Mouse (Mus musculus): ENCODE data around the gene Tbl1xr1.

Gene Tbl1xr1

DNA sequence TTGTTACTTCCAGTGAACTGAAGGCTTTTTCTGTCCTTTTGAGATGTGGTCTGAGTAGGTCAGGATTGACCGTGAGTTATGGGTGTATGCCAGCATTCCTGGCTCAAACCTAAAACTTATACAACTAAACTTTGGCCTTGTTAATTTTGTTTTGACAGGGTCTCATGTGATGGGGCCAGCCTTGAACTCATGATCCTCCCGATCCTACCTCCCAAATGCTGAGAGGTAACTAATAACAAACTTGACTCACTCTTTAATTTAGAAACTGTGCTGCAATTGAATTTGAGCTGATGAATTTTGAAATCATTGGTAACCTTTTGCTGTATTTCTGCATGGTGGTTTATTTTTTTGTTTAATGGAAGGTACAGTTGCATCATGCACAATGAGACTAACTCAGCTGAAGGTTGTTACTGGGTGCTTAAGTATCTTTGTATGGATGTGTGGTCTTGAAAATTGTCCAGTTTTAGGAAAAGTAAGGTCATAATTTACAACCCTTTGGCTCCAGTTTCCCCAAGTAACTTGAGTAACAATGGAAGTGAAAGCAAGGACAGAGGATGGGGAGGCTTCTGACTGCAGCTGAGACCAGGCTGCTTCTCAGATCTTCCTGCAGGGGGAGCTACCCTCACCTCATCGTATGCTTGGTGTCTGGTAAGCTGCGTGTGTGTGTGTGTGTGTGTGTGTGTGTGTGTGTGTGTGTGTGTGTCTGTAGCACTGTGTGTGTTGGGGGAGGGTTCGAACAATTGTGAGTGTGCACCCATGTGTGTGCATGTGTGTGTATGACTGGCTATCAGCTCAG lies 66.6 kb downstream of the Tbl1xr1 start:
- no peak for DNase-seq (ENCODE audit: low spot score)

DNA sequence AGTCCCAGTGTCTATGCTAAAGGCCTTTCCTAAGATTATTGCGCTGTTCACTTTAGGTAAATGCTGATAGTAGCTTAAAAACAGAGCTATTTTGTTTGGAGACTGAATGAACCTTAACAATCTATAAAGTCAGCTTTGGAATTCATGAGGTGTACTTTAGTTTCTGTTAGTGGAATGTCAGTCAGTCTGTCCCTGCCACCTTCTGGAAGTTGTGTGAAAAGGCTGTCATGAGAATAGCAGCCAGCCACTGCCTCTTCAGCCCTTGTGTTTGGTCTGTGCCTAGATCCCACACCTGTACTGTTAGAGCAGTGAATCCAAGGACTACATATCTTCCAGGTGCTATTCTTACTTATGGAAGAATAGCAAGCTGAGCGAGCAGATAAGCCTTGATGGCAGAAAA lies 67.8 kb downstream of the Tbl1xr1 start:
- peak; percentile 13 for DNase-seq (ENCODE audit: low spot score)

DNA sequence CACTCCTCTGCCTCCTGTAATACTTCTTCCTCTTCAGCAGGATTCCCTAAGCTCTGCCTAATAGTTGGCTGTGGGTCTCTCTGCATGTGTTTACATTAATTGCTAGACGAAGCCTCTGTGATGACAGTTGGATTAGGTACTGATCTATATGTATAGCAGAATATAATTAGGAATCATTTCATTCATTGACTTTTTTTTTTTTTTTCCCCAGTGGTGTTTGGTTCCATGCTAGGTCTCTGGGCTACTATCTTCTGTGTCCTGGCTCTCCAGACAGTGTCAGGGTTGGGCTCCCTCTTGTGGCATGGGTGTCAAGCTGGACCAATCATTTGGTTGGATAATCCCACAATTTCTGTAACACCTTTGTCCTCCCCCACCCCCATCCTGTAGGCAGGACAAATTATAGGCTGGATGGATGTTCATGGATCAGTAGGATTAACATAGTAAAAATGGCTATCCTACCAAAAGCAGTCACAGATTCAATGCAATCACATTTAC lies 71.0 kb downstream of the Tbl1xr1 start:
- DNase-seq (ENCODE audit: low spot score) = no peak

DNA sequence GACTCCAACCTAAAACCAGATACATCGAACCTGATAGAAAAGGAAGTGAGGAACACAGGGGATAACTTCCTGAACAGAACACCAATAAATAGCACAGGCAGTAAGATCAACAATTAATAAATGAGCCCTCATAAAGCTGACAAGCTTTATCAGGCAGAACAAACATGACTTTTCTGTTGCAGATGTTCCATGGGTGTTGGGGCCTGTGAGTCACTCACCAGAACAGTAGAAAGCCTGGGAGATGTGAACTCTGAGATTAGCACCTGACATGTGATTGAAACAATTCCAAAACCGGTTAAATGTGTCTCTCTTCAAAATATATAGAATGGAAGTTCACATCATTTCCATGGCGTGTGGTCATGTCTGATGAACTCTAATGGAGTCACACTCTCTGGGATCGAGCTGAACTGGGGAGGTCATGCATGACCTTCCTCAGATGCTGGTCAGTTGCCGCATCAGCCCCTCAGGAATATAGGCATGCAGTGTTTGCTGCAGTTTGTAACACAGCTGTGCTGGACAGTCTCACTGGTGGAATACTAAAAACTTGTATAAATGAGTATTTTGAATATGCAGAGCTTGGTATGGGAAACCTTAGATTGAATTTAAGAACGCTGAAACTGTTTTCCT lies 72.0 kb downstream of the Tbl1xr1 start:
- no peak for DNase-seq (ENCODE audit: low spot score)

DNA sequence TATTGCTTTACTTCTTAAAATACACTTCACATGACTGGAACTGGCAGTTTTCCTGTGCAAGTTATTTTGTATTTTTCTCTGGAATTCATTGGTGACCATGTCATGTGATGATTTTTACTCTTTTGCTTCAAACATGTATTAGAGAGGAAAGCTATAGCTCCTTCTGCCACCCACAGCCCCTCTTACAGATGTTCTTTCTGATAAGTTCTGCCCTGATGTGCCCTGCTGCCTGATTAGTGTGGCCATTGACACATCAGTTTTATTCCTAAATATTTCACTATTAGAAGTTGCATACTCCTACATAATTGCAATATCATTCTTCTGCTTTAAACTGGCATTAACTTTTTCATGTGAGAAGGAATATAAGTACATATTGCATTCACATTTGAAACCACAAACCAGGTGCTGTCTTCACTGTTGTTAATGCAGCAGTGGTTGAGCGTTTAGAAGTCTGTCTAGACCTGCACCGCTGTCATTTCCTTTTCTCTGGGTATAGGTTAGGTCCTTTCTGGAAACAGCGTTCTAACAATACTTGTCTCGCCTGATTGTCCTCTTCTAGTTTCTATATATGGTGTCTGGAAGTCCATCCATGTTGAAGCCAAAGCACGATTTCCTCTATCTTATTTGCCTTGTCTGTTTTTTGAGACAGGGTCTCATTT lies 74.5 kb downstream of the Tbl1xr1 start:
- DNase-seq (ENCODE audit: low spot score) = no peak

DNA sequence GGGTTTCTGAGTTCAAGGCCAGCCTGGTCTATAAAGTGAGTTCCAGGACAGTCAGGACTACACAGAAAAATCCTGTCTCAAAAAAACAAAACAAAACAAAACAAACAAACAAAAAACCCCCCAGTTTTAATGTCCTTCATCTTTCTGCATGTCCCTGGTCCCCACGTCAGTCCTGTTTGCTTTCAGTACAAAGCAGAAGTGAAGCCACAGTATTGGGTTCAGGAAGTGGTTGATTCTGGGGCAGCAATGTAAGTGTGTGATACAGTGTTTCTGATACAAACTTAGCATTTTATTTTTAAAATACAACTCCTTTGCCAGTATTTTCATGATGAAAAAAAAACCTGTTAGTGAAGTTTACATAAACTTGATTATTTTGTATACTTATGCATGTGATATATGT lies 76.3 kb downstream of the Tbl1xr1 start:
- no peak for DNase-seq (ENCODE audit: low spot score)

DNA sequence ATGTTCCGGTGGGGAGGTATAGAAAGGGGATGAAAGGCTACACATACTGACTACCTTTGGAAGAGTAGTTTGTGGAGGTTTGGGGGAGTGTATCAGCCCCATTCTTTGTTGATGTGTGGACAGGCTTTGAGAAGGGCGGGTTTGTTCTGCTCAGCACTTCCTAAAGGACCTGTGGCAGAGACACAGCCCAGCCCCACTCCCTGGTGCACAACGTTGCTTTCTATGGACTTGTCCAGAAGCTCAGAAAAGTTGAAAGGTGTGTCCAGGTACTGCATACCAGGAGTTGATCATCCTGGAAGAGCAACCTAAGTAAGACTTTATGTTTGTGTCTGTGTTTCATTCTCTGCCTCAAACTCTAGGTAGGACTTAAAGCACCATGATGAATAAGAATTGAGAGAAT lies 78.1 kb downstream of the Tbl1xr1 start:
- DNase-seq (ENCODE audit: low spot score) = no peak

DNA sequence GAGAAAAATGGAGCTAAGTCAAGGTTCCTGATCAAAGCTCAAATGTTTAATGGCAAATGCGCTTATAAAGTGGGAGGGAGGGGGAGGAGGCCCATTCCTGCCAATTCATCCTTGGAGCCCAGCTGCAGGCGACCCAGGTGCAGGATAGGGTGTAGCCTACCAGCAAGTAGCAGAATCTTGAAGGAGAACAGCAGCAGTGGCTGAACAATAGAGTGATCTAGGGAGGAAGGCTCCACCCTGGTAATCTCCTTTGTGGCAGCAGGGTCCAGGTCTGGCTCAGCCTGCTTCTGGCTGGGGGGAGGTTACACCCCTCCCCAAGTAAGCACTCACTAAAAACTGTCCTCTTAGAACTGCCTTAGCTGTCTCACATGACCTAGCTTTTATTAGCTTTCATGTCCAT lies 79.9 kb downstream of the Tbl1xr1 start:
- DNase-seq (ENCODE audit: low spot score) = no peak

DNA sequence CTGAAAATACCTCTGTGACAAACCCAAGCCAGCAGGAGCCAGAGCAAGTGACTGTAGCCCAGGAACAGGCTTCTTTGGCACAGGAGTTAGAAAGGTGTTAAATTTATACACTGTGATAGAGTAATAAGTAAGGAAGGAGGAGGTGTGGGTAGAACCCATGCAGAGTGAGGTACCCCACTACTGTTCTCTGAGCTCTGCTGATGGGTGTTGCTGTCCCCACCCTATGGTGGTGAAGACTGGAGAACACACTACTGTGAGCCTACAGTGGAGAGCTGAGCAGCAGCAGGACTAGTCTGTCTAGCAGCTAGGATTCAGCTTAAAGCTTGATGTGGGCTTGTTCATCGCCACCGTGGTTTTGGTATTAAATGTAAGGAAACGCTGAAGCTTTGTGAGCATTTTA lies 86.5 kb downstream of the Tbl1xr1 start:
- DNase-seq (ENCODE audit: low spot score) = no peak

DNA sequence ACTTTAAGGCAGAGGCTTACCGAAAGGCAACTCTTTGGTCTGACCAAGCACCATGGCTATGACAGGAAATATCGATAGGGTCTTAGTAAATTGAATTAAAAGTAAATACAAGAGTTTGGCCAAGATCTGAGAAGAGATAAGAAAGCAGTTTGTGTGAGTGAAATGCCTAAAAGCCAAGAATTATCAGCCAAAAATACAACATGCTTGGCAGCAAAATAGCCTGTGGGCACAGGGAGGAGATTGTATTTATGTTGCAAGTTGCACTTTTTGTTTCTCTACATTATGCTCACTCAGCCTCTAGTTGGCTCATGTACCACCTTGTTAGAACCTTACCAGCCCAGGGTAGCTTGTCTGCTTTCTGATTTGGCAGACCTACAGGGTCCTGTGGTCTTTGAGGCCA lies 91.4 kb downstream of the Tbl1xr1 start:
- DNase-seq (ENCODE audit: low spot score) = no peak

DNA sequence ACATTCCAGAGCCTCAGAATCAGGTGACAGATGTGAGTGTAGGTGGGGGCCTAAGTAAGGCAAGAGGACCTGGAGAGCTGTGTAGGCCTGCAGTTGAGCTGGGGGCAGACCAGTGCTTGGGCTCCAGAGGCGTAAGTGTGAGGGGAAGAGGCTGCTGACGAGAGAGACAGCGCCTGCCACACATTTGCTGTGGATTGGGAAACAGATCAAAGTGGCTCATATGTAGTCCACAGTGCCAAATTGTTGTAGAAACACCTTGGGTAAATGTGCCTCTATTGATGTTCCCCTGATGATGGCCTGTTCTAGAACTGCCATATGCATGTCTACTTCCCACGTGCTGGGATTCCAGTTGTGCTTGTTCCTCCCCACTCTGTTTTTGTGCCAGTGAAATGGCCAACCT lies 92.0 kb downstream of the Tbl1xr1 start:
- no peak for DNase-seq (ENCODE audit: low spot score)

DNA sequence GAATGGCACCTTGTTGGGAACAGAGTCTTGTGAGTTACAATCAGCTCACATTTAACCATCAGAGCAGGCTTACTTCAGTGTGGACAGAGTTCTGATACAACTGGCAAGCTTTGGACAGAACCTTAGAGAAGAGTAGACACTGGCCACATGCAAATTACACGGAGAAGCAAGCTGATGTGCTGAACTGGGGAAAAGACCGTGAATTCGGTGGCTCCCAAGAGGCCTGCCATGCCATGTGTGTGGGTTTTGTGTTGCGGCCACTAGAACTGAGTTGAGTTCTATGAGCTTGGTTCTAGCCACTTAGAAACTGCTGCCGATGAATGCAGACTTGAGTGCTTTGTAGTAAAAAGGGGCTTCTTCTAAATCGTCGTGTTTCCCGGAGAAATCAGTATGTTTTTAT lies 95.1 kb downstream of the Tbl1xr1 start:
- DNase-seq (ENCODE audit: low spot score) = no peak

DNA sequence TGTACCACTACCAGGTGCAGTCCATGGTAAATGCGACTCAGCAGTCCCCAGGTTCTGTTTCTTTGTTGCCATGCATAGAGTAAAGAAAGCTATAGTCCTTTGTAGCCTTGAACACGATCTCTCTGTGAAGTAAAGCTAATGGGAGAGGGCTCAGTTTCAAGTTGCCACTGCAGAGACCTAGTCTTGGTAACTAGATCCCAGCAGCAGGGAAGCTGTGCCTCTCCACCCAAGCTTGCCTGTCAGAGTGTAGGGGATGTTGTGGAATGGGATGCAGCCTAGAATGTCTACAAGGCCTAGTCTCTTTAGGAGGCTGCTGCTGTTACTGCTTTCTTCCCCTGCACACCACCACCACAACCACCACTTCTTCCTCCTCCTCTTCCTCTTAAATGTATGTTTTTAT lies 96.0 kb downstream of the Tbl1xr1 start:
- no peak for DNase-seq (ENCODE audit: low spot score)

DNA sequence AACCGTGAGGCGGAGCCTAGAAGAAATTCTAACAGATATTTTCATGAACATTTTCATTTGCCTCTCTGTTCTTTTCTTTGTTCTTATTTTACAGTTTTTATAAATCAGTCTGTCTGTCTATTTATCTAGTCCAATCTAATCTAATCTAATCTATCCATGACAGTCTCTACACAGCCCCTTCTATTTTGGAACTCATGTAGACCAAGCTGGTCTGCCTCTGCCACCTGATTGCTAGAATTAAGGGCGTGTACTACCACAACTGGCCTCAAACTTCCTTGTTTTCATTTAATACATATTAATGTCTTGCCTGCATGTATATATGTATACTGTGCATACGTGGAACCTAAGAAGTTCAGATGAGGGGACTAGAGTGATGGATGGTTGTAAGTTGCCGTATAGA lies 96.7 kb downstream of the Tbl1xr1 start:
- no peak for DNase-seq (ENCODE audit: low spot score)

DNA sequence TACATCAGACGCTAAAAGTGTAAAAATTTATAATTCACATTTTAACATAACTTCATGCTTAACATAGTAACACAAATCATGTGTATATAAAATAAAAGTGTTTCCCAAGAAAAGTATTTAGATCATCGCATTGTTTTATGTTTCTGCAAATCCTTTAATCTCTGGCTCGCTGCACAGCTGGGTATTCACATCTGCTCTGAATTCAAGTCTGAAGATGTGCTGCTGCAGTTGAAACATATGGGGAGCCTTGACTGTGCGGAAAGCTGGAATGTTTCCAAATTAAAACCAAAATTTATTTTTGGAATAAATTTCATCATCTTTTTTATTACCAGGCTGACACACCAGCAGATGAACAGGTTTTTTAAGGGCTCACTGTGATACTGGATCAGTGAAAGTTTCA lies 97.8 kb downstream of the Tbl1xr1 start:
- no peak for DNase-seq (ENCODE audit: low spot score)

DNA sequence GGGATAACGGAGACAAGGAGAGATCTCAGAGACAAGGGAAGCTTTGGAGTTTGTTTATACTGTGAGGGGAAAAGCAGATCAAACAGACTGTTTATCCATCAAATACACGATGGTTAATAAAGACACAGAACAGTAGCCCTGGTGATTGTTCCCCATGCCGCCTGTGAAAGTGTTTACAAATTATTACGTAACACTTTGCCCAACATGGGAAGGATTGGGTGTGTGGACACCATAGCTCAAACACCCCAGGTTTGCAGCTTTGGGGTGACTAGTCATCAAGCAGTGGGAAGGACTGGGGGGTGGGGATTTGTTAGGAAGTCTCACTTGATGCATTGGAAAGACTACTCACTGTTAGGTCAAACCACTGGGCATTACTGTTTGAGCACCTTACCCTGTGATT lies 103.6 kb downstream of the Tbl1xr1 start:
- DNase-seq (ENCODE audit: low spot score) = no peak

DNA sequence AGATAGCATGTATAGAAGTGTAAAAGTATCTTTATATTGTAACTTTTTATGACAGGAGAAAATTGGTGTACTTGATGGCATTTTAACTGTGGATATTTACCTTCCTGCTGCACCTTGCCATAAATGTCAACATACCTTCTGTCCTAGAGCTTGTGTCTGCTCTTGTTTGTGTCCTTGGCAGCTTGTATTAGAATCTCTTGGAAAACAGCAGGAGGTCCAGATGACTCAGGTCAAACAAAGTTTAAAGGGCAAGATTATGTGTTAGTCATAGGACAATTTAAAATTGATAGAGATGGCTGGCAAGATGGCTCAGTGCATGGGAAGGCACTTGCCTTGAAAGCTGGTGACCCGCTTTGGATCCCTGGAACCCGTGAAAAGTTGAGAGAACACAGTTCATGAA lies 104.6 kb downstream of the Tbl1xr1 start:
- no peak for DNase-seq (ENCODE audit: low spot score)

DNA sequence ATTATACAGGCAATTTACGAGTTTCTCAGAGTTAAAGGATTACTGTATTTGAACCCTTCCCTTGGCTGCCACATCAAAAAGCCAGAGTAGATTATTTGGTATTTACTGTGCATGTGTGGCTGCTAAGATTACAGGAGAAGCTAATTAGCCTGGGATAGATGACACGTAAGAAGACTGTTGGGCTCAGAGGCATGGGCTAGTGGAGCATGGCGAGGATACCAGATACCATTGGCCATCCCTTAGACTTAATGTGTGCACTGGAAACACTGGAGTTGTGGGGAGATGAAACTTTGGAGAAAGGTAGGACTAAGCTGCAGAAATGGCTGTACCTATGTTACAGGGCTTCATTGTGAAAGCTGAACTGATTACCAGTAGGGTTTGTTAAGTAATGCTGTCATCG lies 108.8 kb downstream of the Tbl1xr1 start:
- no peak for DNase-seq (ENCODE audit: low spot score)

DNA sequence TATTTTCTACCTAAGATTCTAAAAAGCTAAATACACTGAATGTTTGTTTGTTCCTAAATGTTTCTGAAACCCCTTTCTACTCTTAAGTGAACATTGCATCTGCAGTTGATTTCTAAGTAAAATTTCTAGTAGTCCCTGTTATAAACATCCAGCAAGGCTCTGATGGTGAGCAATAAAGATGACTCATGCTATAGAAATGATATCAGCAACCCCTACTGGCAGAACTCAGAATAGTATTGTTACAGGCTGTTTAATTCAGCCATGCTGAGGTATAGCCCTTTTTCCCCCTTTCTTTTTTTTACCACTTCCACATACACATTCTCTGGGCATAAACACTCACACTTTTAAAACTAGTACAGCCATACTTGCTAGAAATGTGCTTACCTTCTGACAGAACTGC lies 114.0 kb downstream of the Tbl1xr1 start:
- no peak for DNase-seq (ENCODE audit: low spot score)

DNA sequence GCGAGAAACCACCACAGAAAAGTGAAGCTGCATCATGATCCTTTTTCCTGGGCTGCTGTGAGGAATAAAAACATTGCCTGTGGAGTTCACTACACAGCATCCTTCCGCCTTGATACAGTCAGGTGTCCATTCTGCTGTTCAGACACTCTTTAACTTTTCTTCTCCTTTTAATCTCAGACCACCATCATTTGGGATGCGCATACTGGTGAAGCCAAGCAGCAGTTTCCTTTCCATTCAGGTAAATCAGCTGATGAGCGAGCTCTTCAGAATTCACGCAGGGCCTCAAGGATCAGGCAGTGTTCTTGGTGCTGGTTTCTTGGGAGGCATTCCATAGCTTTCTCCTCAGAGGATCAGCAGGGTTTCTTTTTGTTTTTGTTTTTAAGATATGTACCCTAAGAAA lies 116.5 kb downstream of the Tbl1xr1 start:
- DNase-seq (ENCODE audit: low spot score) = no peak

DNA sequence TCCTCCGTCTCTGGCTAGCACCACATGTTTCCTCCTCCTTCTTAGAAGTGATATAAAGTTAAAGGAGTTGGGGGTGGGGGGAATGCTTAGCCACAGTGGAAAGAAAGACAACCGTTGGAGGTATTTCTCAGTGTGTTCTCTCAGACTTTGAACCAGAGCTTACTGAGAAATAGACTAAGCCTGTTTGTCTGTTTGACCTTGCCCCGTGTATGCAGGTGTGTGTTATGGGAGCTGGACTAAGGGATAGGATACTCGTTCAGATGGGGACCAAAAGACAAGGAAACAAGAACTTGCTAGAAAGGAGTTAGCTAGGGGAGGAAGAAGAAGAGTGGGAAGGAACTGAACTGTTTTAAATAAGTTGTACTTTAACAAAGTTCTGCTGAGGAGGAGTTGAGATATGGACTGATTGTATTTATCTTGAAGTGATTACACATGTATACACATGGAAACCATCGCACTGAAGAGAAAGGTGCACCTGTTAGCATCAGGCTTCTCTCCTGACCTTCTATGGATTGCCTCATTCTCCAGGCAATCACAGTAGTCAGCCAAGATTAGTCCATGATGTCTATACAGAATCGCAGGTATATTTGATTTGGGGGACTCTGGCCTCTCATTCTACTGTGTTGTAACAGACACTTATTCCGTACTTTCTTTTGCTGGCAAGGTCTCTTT lies 117.9 kb downstream of the Tbl1xr1 start:
- DNase-seq (ENCODE audit: low spot score) = no peak

DNA sequence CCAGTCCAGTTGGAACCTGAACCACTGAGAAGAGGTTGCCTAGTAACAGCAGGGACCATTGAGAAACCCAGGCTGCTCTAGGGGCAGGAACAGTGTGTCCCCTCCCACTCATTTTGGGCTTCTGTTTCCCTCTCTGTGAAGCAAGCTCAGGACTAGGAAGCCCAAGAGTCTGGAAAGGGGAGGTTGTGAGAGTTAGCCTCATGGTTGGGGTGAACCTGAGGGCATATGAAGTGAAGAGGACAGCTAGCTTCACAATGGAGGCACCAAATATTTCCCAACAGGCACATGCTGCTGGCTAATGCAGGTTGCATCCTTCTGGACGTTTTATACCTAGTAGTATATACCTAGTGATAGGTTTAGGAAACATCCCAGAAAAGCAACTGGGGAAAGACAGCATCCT lies 122.3 kb downstream of the Tbl1xr1 start:
- DNase-seq (ENCODE audit: low spot score) = no peak

DNA sequence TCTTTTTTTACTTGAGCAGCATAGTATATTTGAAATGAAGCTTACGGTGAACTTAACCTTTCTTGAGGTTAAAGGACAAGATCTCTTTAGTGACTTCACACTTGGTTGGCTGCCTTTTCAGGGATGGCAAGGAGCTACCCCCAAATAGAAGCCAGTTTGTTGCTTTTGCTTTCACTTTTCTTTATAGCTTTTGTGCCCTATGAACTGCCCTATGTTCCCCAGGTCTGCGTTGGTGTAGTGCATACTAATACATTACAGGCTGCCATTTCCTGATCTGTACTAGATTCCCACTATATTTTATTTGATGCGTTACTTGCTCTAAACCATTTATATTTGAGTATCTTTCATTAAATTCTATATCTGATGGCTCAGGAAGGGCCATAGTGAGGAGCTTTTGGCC lies 127.7 kb downstream of the Tbl1xr1 start:
- DNase-seq (ENCODE audit: low spot score) = no peak
